Mouse (Mus musculus) small intestine, adult 2 months (tissue): ENCODE data around the gene Trp53rkb.

Experiments
- CTCF ChIP-seq: fragments of 200-500 bp; IDR thresholded peaks from 2 replicates; pipeline ENCODE4 v1.5.1; 2012; ENCODE audit warnings: low read depth, mild to moderate bottlenecking, control low read depth, inconsistent platforms, low read length, moderate library complexity, mixed read lengths; ENCODE audit not compliant: insufficient replicate concordance, insufficient read length; ENCODE audit errors: extremely low read depth
- POLR2A ChIP-seq: fragments of 200-500 bp; IDR thresholded peaks from 2 replicates; pipeline ENCODE4 v1.6.1; 2012; ENCODE audit warnings: low read depth, mild to moderate bottlenecking, control low read depth, inconsistent platforms, low read length, moderate library complexity

DNA sequence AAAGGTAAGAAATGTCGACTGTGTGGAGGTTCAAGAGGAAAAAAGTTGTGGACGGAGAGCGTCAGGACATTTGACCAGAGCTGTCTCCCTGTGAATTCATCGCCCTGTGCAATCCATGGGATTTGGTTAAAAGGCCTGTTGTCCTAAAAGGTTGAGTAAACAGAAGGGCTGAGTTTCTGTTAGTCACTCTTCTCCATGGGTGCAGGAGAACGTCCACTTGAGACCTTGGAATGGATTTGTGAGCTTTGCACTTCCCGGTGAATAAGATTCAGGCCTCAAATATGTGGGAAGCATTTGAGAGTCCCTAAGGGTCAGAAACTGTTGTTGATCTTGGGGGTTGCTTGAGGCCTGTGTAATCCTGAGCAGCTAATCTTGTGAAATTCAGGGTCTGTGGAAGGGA, 14.5 kb downstream of the Trp53rkb start:
- TF ChIP-seq POLR2A (no peak), CTCF (no peak)
